Mouse (Mus musculus) hindbrain, embryonic 11.5 days (tissue): Measurements from ENCODE around the gene Zmym6. TPM values are rescaled to one million over a fixed set of nuclear protein-coding genes. Genes with fewer than 3 reads are reported as not detected.

Experiments
- ATAC-seq: fragments of 200-750 bp; cut with Nextera tagmentation; 2 replicates; pipeline ENCODE4 v1.8.0; 2017; ENCODE audit warnings: mild to moderate bottlenecking, moderate TSS enrichment, moderate library complexity; ENCODE audit not compliant: low FRiP score
- DNase-seq: peaks from one replicate; pipeline ENCODE4 v3.0.0-alpha.2; 2015; ENCODE audit warnings: low spot score
- H3K27ac ChIP-seq: fragments of 300-500 bp; sonication (generic); 2 replicates; pipeline ENCODE4 v1.5.1; 2014; ENCODE audit warnings: mild to moderate bottlenecking, low read depth, low read length
- H3K27me3 ChIP-seq: fragments of 300-500 bp; sonication (generic); 2 replicates; pipeline ENCODE4 v1.6.1; 2014; ENCODE audit warnings: mild to moderate bottlenecking, low read length, moderate library complexity, mixed read lengths; ENCODE audit not compliant: control insufficient read depth, insufficient read depth
- H3K36me3 ChIP-seq: fragments of 300-500 bp; sonication (generic); 2 replicates; pipeline ENCODE4 v1.6.1; 2014; ENCODE audit warnings: mild to moderate bottlenecking, low read length, moderate library complexity, mixed read lengths; ENCODE audit not compliant: control insufficient read depth, insufficient read depth
- H3K4me1 ChIP-seq: fragments of 300-500 bp; sonication (generic); replicated peaks from 2 replicates; pipeline ENCODE4 v1.6.1; 2014; ENCODE audit warnings: low read length, mixed read lengths; ENCODE audit not compliant: control insufficient read depth, insufficient read depth
- H3K4me2 ChIP-seq: fragments of 300-500 bp; sonication (generic); replicated peaks from 2 replicates; pipeline ENCODE4 v1.6.1; 2014; ENCODE audit warnings: mild to moderate bottlenecking, low read depth, low read length
- H3K4me3 ChIP-seq: fragments of 300-500 bp; sonication (generic); 2 replicates; pipeline ENCODE4 v1.5.1; 2014; ENCODE audit warnings: low read depth, low read length
- H3K9ac ChIP-seq: fragments of 300-500 bp; sonication (generic); 2 replicates; pipeline ENCODE4 v1.6.1; 2014; ENCODE audit warnings: low read depth, low read length
- H3K9me3 ChIP-seq: fragments of 300-500 bp; sonication (generic); 2 replicates; pipeline ENCODE4 v1.6.1; 2016; ENCODE audit warnings: low read length; ENCODE audit not compliant: control insufficient read depth
- WGBS: fragments of 180-500 bp; shearing (Covaris S2); extraction: QIAGEN DNeasy Blood & Tissue Kit; methylation state at CpG from one replicate; pipeline ENCODE4 v1.1.7; 2014; 5-methylcytosine and 5-hydroxymethylcytosine counted together
- polyA plus RNA-seq: library from polyadenylated mRNA; unstranded; fragments of >200 nt; fragmentation: Nextera tagmentation; extraction: Ambion mirVana; gene quantifications from 2 replicates; pipeline ENCODE4 v1.2.1, GENCODE M21; 2014

Gene Zmym6
- polyA plus RNA-seq, 1 experiment from 2014 or later, result 27.5 TPM

DNA sequence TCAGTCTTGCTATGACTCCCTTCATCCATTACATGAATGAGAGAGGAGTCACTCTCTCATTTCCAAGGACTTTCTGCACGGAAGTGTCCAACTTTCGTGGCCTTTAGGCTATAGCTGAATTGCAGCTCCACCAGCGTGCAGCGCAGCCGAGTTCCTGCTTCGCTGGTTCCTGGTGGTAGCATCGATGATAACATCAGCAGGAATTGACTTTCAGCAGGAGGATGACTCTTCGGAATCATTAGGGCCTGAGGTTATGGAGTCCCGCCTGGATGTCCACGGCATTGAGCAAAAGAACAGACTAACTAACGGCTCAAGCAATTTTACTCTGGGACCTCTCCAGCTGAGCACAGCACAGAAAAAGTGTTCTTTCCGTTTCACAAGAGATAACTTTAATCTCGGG, 72.8 kb downstream of the Zmym6 start:
- H3K9me3 ChIP-seq, result no peaks in the 10 kb centered on the region
- H3K27ac ChIP-seq, result no peak overlapping the region
- no peak overlapping the region for H3K9ac ChIP-seq
- no peaks in the 10 kb centered on the region for H3K4me1 ChIP-seq
- no peak overlapping the region for H3K4me3 ChIP-seq
- WGBS, result 85% methylated on average over 13 of the region's 13 CpGs
- DNase-seq, result no peak
- no peak overlapping the region for H3K4me2 ChIP-seq
- ATAC-seq, result no peak
- H3K27me3 ChIP-seq, result no peaks in the 10 kb centered on the region
- H3K36me3 ChIP-seq, result no peaks in the 10 kb centered on the region

DNA sequence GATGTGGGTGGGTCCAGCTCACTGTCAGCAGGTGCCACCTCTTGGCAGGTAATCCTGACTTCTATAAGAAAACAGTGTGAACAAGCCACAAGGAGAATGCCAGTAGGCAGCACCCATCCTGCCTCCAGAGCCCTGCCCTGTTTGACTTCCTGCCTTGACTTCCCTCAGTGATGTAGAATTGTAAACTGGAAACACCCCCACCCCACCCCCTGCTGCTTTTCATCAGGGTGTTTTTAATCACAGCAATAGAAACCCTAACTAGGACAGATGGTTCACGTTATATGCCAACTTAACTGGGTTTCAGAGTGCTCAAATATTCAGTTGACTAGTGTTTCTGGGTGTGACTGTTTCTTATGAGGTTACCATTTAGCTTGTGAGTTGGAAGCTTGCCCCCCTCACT, 76.2 kb downstream of the Zmym6 start:
- H3K36me3 ChIP-seq, result no peaks in the 10 kb centered on the region
- 53% methylated on average over 1 of the region's 1 CpGs for WGBS
- no peak overlapping the region for H3K4me3 ChIP-seq
- ATAC-seq (no peak), DNase-seq (no peak)
- H3K4me1 ChIP-seq, result no peaks in the 10 kb centered on the region
- no peaks in the 10 kb centered on the region for H3K27me3 ChIP-seq
- no peaks in the 10 kb centered on the region for H3K9me3 ChIP-seq
- H3K4me2 ChIP-seq, result no peak overlapping the region
- H3K27ac ChIP-seq, result no peak overlapping the region
- H3K9ac ChIP-seq, result no peak overlapping the region

DNA sequence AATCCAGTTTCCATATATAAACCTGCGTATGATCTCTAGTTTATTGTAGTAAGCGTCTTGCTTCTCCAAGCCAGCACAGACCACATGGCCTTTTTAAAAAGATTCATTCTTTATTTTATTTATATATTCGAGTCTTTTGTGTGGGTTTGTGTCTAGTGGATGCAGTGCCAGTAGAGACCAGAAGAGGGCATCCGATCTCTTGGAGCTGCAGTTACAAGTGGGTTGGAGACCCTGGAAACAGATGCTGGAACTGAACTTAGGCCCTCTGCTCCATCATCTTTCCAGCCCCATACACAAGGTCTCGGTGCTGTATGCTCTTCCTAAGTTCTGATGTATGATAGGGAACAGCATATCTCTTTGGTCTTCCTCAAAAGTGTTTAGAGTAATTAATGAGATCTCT, 78.6 kb downstream of the Zmym6 start:
- ATAC-seq, result no peak
- Histone ChIP-seq H3K4me2 (no peak overlapping the region), H3K27me3 (no peaks in the 10 kb centered on the region), H3K4me1 (no peaks in the 10 kb centered on the region), H3K4me3 (no peak overlapping the region), H3K9me3 (no peaks in the 10 kb centered on the region), H3K27ac (no peak overlapping the region), H3K36me3 (no peaks in the 10 kb centered on the region), H3K9ac (no peak overlapping the region)
- 61% methylated on average over 5 of the region's 5 CpGs for WGBS
- DNase-seq, result peak; percentile 29

DNA sequence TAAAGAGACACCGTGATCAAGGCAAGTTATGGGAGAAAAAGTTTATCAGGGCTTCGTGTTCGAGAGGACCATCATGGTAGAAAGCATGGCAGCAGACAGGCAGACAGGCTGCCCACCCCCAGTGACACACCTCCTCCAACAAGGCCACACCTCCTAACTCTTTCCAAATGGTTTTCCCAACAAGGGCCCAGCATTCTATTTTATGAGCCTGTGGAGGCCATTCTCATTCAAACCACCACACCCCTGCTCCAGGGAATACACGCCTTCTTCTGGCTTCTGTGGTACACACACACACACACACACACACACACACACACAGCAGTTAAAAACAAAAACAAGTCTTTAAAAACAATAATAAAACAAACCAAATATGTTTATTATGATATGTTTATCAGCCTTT, 80.6 kb downstream of the Zmym6 start:
- whole genome bisulfite sequencing, result 89% methylated on average over 4 of the region's 4 CpGs
- Histone ChIP-seq H3K4me1 (no peaks in the 10 kb centered on the region), H3K4me2 (no peak overlapping the region), H3K9ac (no peak overlapping the region), H3K27me3 (no peaks in the 10 kb centered on the region), H3K36me3 (no peaks in the 10 kb centered on the region), H3K27ac (no peak overlapping the region), H3K9me3 (no peaks in the 10 kb centered on the region), H3K4me3 (no peak overlapping the region)
- DNase-seq (no peak), ATAC-seq (no peak)

DNA sequence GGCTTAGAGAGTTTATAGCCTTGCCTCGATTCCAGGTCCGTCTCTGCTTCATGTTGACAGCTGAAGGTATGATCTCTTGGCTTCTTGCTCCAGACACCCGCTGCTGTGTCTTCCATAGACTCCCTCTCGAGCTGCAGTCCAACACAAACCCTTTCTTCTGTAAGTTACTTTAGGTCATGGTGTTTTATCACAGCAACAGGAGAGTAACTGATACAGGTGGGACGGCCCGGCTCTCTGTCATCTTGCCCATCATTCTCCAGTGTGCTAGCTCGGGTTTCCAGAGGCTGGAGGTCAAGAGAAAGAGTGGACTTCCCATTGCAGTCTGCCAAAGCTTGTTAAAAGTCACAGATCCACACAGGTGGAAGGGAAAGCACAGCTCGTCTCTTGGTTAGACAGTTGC, 86.7 kb downstream of the Zmym6 start:
- WGBS, result 77% methylated on average over 8 of the region's 8 CpGs
- no peaks in the 10 kb centered on the region for H3K4me1 ChIP-seq
- H3K36me3 ChIP-seq, result no peaks in the 10 kb centered on the region
- H3K9ac ChIP-seq, result no peak overlapping the region
- no peak for ATAC-seq
- no peak overlapping the region for H3K4me2 ChIP-seq
- H3K27me3 ChIP-seq, result no peaks in the 10 kb centered on the region; the same call in 1 of the 2 replicates
- no peak overlapping the region for H3K27ac ChIP-seq
- no peak for DNase-seq
- no peak overlapping the region for H3K4me3 ChIP-seq
- H3K9me3 ChIP-seq, result no peaks in the 10 kb centered on the region

DNA sequence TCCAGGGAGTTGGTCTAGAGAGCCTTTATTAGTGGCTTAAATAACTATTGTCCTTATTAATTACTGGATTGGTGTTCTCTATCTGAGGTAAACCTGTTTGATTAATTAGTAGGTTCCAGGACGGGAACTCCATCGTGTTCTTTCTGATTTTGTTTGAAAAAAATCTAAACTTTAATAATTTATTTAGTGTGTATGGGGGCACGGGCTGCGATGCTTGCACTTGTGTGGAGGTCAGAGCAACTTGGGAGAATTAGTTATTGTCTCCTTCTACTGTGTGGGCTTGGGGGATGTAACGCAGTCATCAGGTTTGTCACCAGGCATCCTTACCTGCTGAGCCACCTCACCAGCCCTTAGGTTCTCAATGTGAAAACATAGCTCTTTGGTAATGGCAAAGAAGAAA, 89.9 kb downstream of the Zmym6 start:
- Histone ChIP-seq H3K4me1 (peaks cover 6% of the 10 kb centered on the region; the same call in 1 of the 2 replicates), H3K4me3 (no peak overlapping the region), H3K9ac (no peak overlapping the region), H3K27me3 (no peaks in the 10 kb centered on the region; the same call in 1 of the 2 replicates), H3K9me3 (no peaks in the 10 kb centered on the region), H3K4me2 (no peak overlapping the region), H3K27ac (no peak overlapping the region), H3K36me3 (no peaks in the 10 kb centered on the region)
- no peak for DNase-seq
- 76% methylated on average over 5 of the region's 5 CpGs for WGBS
- no peak for ATAC-seq

DNA sequence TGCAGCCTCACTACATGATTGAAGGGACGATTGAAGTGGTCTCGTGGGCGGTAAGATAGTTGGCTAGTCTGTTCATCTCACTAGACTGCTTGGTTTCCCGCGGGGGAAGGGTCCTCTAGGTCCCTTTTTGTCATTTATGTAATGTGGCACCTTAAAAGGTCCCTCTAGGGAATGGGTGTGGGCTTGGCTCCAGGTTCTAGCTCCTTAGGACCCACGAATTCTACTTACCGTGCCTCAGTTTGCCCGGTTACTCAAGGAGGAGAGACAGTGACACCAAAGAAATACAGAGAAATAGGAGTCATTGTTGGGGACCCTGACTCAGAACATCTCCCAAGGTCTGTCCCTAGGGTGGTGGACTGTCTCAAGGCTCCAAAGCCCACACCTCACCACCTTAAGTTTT, 90.5 kb downstream of the Zmym6 start:
- Histone ChIP-seq H3K27ac (no peak overlapping the region), H3K9ac (no peak overlapping the region; the same call in 1 of the 2 replicates), H3K36me3 (no peaks in the 10 kb centered on the region), H3K4me3 (no peak overlapping the region; the same call in 1 of the 2 replicates), H3K4me1 (peaks cover 6% of the 10 kb centered on the region; the same call in 1 of the 2 replicates), H3K27me3 (no peaks in the 10 kb centered on the region; the same call in 1 of the 2 replicates), H3K4me2 (peak overlapping the region; percentile 65), H3K9me3 (no peaks in the 10 kb centered on the region)
- WGBS, result 15% methylated on average over 8 of the region's 8 CpGs
- no peak for ATAC-seq
- DNase-seq, result no peak

DNA sequence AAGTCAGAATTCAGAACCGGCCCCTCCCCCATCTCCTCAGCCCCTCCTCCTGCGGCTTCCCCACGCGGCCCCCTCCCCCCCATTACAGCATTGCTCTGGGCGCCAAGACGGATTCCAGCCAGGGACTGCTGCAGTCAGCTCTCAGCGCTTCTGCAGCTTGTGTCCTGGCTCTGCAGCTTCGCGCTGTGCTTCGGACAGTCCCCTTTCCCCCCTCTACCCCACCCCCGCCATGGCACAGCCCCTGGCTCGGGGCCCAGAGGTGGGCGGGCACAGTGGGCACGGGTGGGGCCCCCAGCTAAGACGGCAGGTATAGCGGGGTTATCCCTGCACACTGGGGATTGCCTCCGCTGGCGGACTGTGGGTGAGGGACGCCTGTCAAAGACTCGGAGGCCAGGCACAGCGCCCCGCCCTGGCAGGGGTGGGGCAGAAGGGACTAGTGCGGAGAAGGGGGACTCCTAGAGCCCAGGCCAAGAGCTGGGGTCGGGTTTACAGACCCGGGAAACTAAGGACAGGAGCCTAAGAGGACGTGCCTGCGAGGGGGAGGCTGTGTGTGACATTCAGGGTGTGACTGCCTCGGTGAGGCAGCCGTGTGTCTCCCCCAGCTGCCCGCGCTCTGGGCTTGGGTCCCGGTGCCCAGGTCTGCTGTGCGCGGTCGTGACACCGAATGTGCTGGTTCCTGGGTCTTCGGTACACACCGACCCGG, 91.2 kb downstream of the Zmym6 start:
- H3K27me3 ChIP-seq, result no peaks in the 10 kb centered on the region; the same call in 1 of the 2 replicates

DNA sequence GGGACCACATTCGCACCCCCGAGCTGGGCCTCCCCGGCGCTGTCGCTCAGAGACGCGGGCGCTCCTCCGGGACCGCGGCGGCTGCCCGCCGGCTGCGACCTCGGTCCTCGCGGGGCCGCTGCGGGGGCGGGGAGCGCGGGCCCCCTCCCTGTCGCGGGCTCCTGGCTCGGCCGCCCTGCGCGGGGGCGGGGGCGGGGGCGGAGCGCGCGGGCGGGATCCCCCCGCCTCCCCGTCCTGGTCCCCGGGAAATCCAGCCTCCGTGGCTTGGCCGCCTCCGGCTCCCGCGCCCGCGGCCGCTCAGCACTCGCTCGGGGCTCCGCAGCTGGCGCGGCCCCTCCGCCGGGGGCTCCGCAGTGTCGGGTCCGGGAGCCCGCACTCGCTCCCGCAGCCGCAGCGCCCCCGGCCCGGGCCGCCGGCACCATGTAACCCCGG, 91.7 kb downstream of the Zmym6 start, which contains the start of gene Dlgap3:
Dlgap3 (plus strand) TSS at position 291 of the 432 bp plus-strand sequence.
- H3K27ac ChIP-seq, result peak within 1 kb of the TSS; percentile 77
- no peaks in the 10 kb centered on the region; the same call in 1 of the 2 replicates for H3K27me3 ChIP-seq
- H3K4me3 ChIP-seq, result peak within 1 kb of the TSS; percentile 47

More for the DNA sequence above, 91.2 kb downstream of the Zmym6 start:
- Histone ChIP-seq H3K36me3 (no peaks in the 10 kb centered on the region), H3K9me3 (no peaks in the 10 kb centered on the region), H3K4me2 (peak overlapping the region; percentile 65), H3K4me3 (peak overlapping the region; percentile 47), H3K9ac (peak overlapping the region; percentile 72), H3K27ac (peak overlapping the region; percentile 77), H3K4me1 (peaks cover 6% of the 10 kb centered on the region; the same call in 1 of the 2 replicates)
- DNase-seq (peak; percentile 81), ATAC-seq (peak; percentile 83)
- under 1% methylated on average over 37 of the region's 39 CpGs for WGBS

More for the DNA sequence above, 91.7 kb downstream of the Zmym6 start, which contains the start of gene Dlgap3:
- Histone ChIP-seq H3K9ac (peak within 1 kb of the TSS; percentile 72), H3K36me3 (no peaks in the 10 kb centered on the region), H3K4me1 (peaks cover 6% of the 10 kb centered on the region; the same call in 1 of the 2 replicates), H3K9me3 (no peaks in the 10 kb centered on the region), H3K4me2 (peak within 1 kb of the TSS; percentile 65)
- DNase-seq (peak; percentile 75), ATAC-seq (peak; percentile 74)
- WGBS, result under 1% methylated on average over 39 of the region's 67 CpGs
